Mouse (Mus musculus): ENCODE results near the gene Mau2. TPM values are rescaled to one million over a fixed set of nuclear protein-coding genes. Genes with fewer than 3 reads are reported as not detected.

Mau2 gene
- polyA plus RNA-seq, 1 experiment from 2014 or later, result 69.4 TPM

DNA sequence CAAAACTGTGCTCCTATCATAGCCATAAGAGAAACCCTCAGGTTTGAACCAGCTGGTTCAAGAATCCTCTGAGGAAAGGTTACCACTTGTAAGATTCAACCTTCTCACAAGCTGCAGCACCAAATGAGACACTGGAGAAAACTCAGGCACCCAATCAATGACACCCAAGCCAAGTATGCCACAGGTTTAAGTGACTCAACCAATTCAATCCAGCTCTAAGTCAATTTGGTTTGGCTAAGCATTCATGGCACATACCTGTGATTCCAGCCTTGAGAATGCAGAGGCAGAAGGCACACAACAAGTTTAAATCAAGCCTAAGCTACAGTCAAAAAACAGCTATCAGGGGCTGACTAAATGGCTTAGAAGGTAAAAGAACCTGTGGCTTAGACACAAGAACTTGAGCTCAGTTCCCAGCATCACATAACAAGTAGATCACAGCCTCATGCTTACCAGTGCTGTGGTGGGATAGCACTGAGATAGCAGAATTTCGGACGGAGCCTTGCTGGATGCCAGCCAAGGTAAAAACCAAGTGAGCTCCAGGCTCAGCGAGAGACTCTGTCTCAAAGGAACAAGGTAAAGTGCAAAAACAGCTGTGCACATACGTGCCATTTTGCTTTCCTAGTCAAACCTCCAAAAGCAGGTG is 75.1 kb downstream of the Mau2 start:
- Histone ChIP-seq H3K36me3 (replicated peaks; ENCODE audit: control insufficient read depth, insufficient read depth) (no peaks in the 10 kb centered on the region), H3K4me2 (replicated peaks) (no peak overlapping the region)
- 81% methylated on average over 4 of the region's 4 CpGs for WGBS

More for the DNA sequence above, 75.1 kb downstream of the Mau2 start:
- H3K4me3 ChIP-seq (replicated peaks; ENCODE audit: low read length), result no peak overlapping the region
- DNase-seq (ENCODE audit: low spot score), result no peak
- ATAC-seq (ENCODE audit: low FRiP score), result no peak
- no peak overlapping the region for H3K9ac ChIP-seq
- no peaks in the 10 kb centered on the region for H3K9me3 ChIP-seq (ENCODE audit: control insufficient read depth, low read length)
- peaks cover 15% of the 10 kb centered on the region for H3K4me1 ChIP-seq (replicated peaks; ENCODE audit: control insufficient read depth, insufficient read depth, low read length)
- H3K27ac ChIP-seq, result no peak overlapping the region
- no peaks in the 10 kb centered on the region for H3K27me3 ChIP-seq (ENCODE audit: control insufficient read depth, insufficient read depth, low read length)

Other genes with a start within 250 kb of the Mau2 start
- gene Gmip, start 234.1 kb downstream of the Mau2 start, polyA plus RNA-seq (2014; fragmentation: Nextera tagmentation; extraction: Ambion mirVana), result 22.1 and 27.7 TPM in 2 replicates
- 0.99 and 1.6 TPM in 2 replicates for gene Lpar2, start 220.3 kb downstream of the Mau2 start, polyA plus RNA-seq (2014; fragmentation: Nextera tagmentation; extraction: Ambion mirVana)
- gene Pbx4, start 210.2 kb downstream of the Mau2 start, polyA plus RNA-seq (2014; fragmentation: Nextera tagmentation; extraction: Ambion mirVana), result 52.9 and 59.7 TPM in 2 replicates
- gene Cilp2, start 155.0 kb downstream of the Mau2 start, polyA plus RNA-seq (2014; fragmentation: Nextera tagmentation; extraction: Ambion mirVana), result 4.1 and 4.2 TPM in 2 replicates
- gene Tssk6, start 140.6 kb downstream of the Mau2 start, polyA plus RNA-seq (2014; fragmentation: Nextera tagmentation; extraction: Ambion mirVana), result 4.6 and 4.7 TPM in 2 replicates
- gene Ndufa13, start 140.2 kb downstream of the Mau2 start, polyA plus RNA-seq (2014; fragmentation: Nextera tagmentation; extraction: Ambion mirVana), result 201 and 213 TPM in 2 replicates
- 11.0 and 12.3 TPM in 2 replicates for gene Yjefn3, start 140.0 kb downstream of the Mau2 start, polyA plus RNA-seq (2014; fragmentation: Nextera tagmentation; extraction: Ambion mirVana)
- 26.4 and 26.5 TPM in 2 replicates for gene Gatad2a, start 46.4 kb downstream of the Mau2 start, polyA plus RNA-seq (2014; fragmentation: Nextera tagmentation; extraction: Ambion mirVana)
- 40.3 and 44.8 TPM in 2 replicates for gene Sugp1, start 79 bp upstream of the Mau2 start, polyA plus RNA-seq (2014; fragmentation: Nextera tagmentation; extraction: Ambion mirVana)
- 1.0 and 1.9 TPM in 2 replicates for gene Tm6sf2, start 30.2 kb upstream of the Mau2 start, polyA plus RNA-seq (2014; fragmentation: Nextera tagmentation; extraction: Ambion mirVana)
- 0.80 and 1.1 TPM in 2 replicates for gene Hapln4, start 40.7 kb upstream of the Mau2 start, polyA plus RNA-seq (2014; fragmentation: Nextera tagmentation; extraction: Ambion mirVana)
- 141 and 152 TPM in 2 replicates for gene Ncan, start 78.1 kb upstream of the Mau2 start, polyA plus RNA-seq (2014; fragmentation: Nextera tagmentation; extraction: Ambion mirVana)
- gene Nr2c2ap, start 88.6 kb upstream of the Mau2 start, polyA plus RNA-seq (2014; fragmentation: Nextera tagmentation; extraction: Ambion mirVana), result 29.1 and 29.5 TPM in 2 replicates
- 7.2 and 8.2 TPM in 2 replicates for gene Rfxank, start 96.4 kb upstream of the Mau2 start, polyA plus RNA-seq (2014; fragmentation: Nextera tagmentation; extraction: Ambion mirVana)
- gene Borcs8, start 96.8 kb upstream of the Mau2 start, polyA plus RNA-seq (2014; fragmentation: Nextera tagmentation; extraction: Ambion mirVana), result 62.1 and 62.7 TPM in 2 replicates
- 0.73 and 0.83 TPM in 2 replicates for gene Mef2b, start 97.0 kb upstream of the Mau2 start, polyA plus RNA-seq (2014; fragmentation: Nextera tagmentation; extraction: Ambion mirVana)
- gene Tmem161a, start 129.6 kb upstream of the Mau2 start, polyA plus RNA-seq (2014; fragmentation: Nextera tagmentation; extraction: Ambion mirVana), result 37.4 and 39.9 TPM in 2 replicates
- 6.5 and 6.9 TPM in 2 replicates for gene Slc25a42, start 169.6 kb upstream of the Mau2 start, polyA plus RNA-seq (2014; fragmentation: Nextera tagmentation; extraction: Ambion mirVana)
- gene Sugp2, start 191.5 kb upstream of the Mau2 start, polyA plus RNA-seq (2014; fragmentation: Nextera tagmentation; extraction: Ambion mirVana), result 77.8 and 78.8 TPM in 2 replicates
- gene Armc6, start 191.7 kb upstream of the Mau2 start, polyA plus RNA-seq (2014; fragmentation: Nextera tagmentation; extraction: Ambion mirVana), result 97.6 and 102 TPM in 2 replicates
- gene Homer3, start 240.1 kb upstream of the Mau2 start, polyA plus RNA-seq (2014; fragmentation: Nextera tagmentation; extraction: Ambion mirVana), result 23.5 and 25.1 TPM in 2 replicates